Mouse (Mus musculus): ENCODE data around the gene Amelx. TPM values are rescaled to one million over a fixed set of nuclear protein-coding genes. Genes with fewer than 3 reads are reported as not detected.

Gene Amelx
- polyA plus RNA-seq (2015; fragmentation: Nextera tagmentation; extraction: Ambion mirVana), result not detected in 2 replicates

GRCm38 (mm10) chrX:169187100-169187499, at the start of gene Amelx:
TSS of gene Amelx (minus strand) at chrX:169187200.
- no peak within 1 kb of the TSS for H3K27ac ChIP-seq

GRCm38 (mm10) chrX:169222357-169223062, 35.5 kb upstream of the Amelx start:
- H3K4me2 ChIP-seq, result no peak overlapping the region
- H3K36me3 ChIP-seq (replicated peaks), result no peaks in the 10 kb centered on the region
- no peak for ATAC-seq (replicated peaks)
- H3K4me1 ChIP-seq, result no peaks in the 10 kb centered on the region
- H3K4me3 ChIP-seq, result no peak overlapping the region
- WGBS, result 76% methylated on average over 3 of the region's 3 CpGs
- H3K27me3 ChIP-seq (replicated peaks), result no peaks in the 10 kb centered on the region
- H3K9me3 ChIP-seq, result no peaks in the 10 kb centered on the region
- no peak overlapping the region for H3K27ac ChIP-seq
- H3K9ac ChIP-seq, result no peak overlapping the region

More at GRCm38 (mm10) chrX:169187100-169187499, at the start of gene Amelx:
- H3K9me3 ChIP-seq, result no peaks in the 10 kb centered on the region
- no peak within 1 kb of the TSS for H3K4me3 ChIP-seq
- 0 out of 2 replicates have a peak, but pooled peaks cover 2% of the 10 kb centered on the region for H3K27me3 ChIP-seq (replicated peaks)
- ATAC-seq (replicated peaks), result no peak
- no peak within 1 kb of the TSS for H3K4me2 ChIP-seq
- 87% methylated on average over 5 of the region's 5 CpGs for WGBS
- no peaks in the 10 kb centered on the region for H3K4me1 ChIP-seq
- no peak within 1 kb of the TSS for H3K9ac ChIP-seq
- H3K36me3 ChIP-seq (replicated peaks), result no peaks in the 10 kb centered on the region

- Histone ChIP-seq H3K27me3 (replicated peaks) (no peaks in the 10 kb centered on the region), H3K4me3 (no peak overlapping the region), H3K27ac (no peak overlapping the region), H3K4me1 (no peaks in the 10 kb centered on the region), H3K9me3 (no peaks in the 10 kb centered on the region), H3K36me3 (replicated peaks) (no peaks in the 10 kb centered on the region), H3K9ac (no peak overlapping the region), H3K4me2 (no peak overlapping the region)
- 85% methylated on average over 8 of the region's 8 CpGs for WGBS
- ATAC-seq (replicated peaks), result no peak
These were observed 33.1 kb upstream of the Amelx start for GRCm38 (mm10) chrX:169220064-169220463.

DNA sequence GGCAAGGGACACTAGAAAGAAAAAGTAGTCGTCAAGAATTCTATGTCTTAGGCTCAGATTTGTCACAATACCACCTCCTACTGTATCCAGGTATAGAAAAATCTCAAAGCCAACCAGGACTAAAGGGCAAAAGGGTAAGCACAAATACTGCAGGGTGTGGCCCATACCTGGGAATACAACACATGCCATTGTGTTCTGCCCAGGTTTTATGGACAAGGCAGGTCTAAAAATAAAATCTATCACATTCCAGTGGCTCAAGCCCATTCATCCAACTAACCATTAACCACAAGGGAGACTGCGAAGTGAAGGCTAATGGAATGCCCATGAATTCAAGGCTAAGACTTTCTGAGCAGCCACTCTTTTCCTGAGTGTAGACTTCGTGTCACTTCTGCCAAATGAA, 23.0 kb upstream of the Amelx start:
- Histone ChIP-seq H3K4me1 (no peaks in the 10 kb centered on the region), H3K27ac (no peak overlapping the region), H3K4me2 (no peak overlapping the region), H3K27me3 (replicated peaks) (peaks cover 6% of the 10 kb centered on the region; the same call in 1 of the 2 replicates), H3K36me3 (replicated peaks) (no peaks in the 10 kb centered on the region), H3K4me3 (no peak overlapping the region), H3K9ac (no peak overlapping the region), H3K9me3 (no peaks in the 10 kb centered on the region)
- no peak for ATAC-seq (replicated peaks)
- 71% methylated on average over 3 of the region's 3 CpGs for WGBS

- no peak overlapping the region for H3K4me3 ChIP-seq
- 52% methylated on average over 2 of the region's 2 CpGs for WGBS
- ATAC-seq (replicated peaks), result no peak
These were observed 8.4 kb downstream of the Amelx start for GRCm38 (mm10) chrX:169178634-169179033.

GRCm38 (mm10) chrX:169173796-169174195, 13.2 kb downstream of the Amelx start:
- no peak overlapping the region for H3K4me2 ChIP-seq
- no peaks in the 10 kb centered on the region for H3K9me3 ChIP-seq
- 85% methylated on average over 1 of the region's 1 CpGs for WGBS
- no peaks in the 10 kb centered on the region for H3K4me1 ChIP-seq
- ATAC-seq (replicated peaks), result no peak
- no peak overlapping the region for H3K9ac ChIP-seq
- H3K27me3 ChIP-seq (replicated peaks), result no peaks in the 10 kb centered on the region
- H3K27ac ChIP-seq, result no peak overlapping the region
- no peaks in the 10 kb centered on the region for H3K36me3 ChIP-seq (replicated peaks)
- no peak overlapping the region for H3K4me3 ChIP-seq

More at GRCm38 (mm10) chrX:169178634-169179033, 8.4 kb downstream of the Amelx start:
- Histone ChIP-seq H3K36me3 (replicated peaks) (no peaks in the 10 kb centered on the region), H3K27ac (no peak overlapping the region), H3K9ac (no peak overlapping the region), H3K9me3 (no peaks in the 10 kb centered on the region), H3K4me1 (no peaks in the 10 kb centered on the region), H3K27me3 (replicated peaks) (0 out of 2 replicates have a peak, but pooled peaks cover 2% of the 10 kb centered on the region), H3K4me2 (no peak overlapping the region)

GRCm38 (mm10) chrX:169170981-169171380, 16.0 kb downstream of the Amelx start:
- Histone ChIP-seq H3K4me2 (no peak overlapping the region), H3K4me1 (no peaks in the 10 kb centered on the region), H3K4me3 (no peak overlapping the region), H3K9me3 (no peaks in the 10 kb centered on the region), H3K27ac (no peak overlapping the region), H3K36me3 (replicated peaks) (no peaks in the 10 kb centered on the region), H3K9ac (no peak overlapping the region), H3K27me3 (replicated peaks) (no peaks in the 10 kb centered on the region)
- ATAC-seq (replicated peaks), result no peak
- WGBS, result 79% methylated on average over 2 of the region's 2 CpGs

DNA sequence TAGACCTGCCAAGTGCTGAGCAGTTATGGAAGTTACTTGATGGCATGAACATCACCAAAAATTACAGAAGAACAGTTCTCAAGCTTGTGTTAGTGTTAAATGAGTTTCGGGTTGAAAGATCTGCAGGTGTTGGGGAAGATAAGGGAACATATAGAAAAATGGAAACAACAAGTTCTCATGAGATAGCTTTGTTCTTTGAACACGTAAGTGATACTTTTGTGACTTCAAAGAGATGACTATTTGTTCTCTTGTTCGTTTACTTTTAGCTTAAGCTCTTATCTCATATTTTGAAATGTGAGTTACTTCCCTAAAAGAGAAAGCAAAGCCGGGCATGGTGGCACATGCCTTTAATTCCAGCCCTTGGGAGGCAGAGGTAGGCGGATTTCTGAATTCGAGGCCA, 28.6 kb downstream of the Amelx start:
- H3K4me2 ChIP-seq, result no peak overlapping the region
- H3K9ac ChIP-seq, result no peak overlapping the region
- H3K27ac ChIP-seq, result no peak overlapping the region
- no peaks in the 10 kb centered on the region for H3K36me3 ChIP-seq (replicated peaks)
- no peak for ATAC-seq (replicated peaks)
- WGBS, result 81% methylated on average over 6 of the region's 6 CpGs
- H3K4me1 ChIP-seq, result no peaks in the 10 kb centered on the region
- no peaks in the 10 kb centered on the region for H3K27me3 ChIP-seq (replicated peaks)
- no peaks in the 10 kb centered on the region for H3K9me3 ChIP-seq
- H3K4me3 ChIP-seq, result no peak overlapping the region

- H3K9me3 ChIP-seq, result no peaks in the 10 kb centered on the region
- H3K4me2 ChIP-seq, result no peak overlapping the region
- H3K27me3 ChIP-seq (replicated peaks), result no peaks in the 10 kb centered on the region; the same call in 1 of the 2 replicates
- no peak overlapping the region for H3K9ac ChIP-seq
- no peak overlapping the region for H3K4me3 ChIP-seq
- H3K36me3 ChIP-seq (replicated peaks), result no peaks in the 10 kb centered on the region
- no peaks in the 10 kb centered on the region for H3K4me1 ChIP-seq
- ATAC-seq (replicated peaks), result no peak
- no peak overlapping the region for H3K27ac ChIP-seq
These were observed 33.2 kb downstream of the Amelx start for GRCm38 (mm10) chrX:169153805-169154204.

DNA sequence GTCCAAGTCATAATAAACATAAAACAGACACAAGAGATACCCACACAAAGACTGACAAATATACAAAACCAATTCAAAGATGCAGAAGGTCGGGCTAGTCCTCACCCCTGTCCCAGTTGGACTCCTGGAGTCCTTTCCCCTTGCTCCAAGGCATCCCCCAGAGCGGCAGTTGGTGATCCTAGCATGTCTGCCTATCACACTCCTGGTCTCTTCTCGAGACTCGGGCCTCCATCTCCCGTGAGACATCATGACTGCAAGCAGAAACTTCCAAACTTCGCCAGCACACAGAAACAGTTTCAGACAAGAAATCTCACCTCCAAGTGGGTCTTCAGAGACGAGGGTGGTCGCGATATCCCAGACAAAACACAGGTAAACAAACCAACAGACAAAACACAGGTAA, 46.5 kb downstream of the Amelx start:
- Histone ChIP-seq H3K36me3 (replicated peaks) (no peaks in the 10 kb centered on the region), H3K27ac (no peak overlapping the region), H3K4me2 (no peak overlapping the region), H3K9ac (no peak overlapping the region), H3K4me1 (no peaks in the 10 kb centered on the region), H3K9me3 (no peaks in the 10 kb centered on the region), H3K4me3 (no peak overlapping the region), H3K27me3 (replicated peaks) (no peaks in the 10 kb centered on the region)
- 85% methylated on average over 9 of the region's 9 CpGs for WGBS
- no peak for ATAC-seq (replicated peaks)

DNA sequence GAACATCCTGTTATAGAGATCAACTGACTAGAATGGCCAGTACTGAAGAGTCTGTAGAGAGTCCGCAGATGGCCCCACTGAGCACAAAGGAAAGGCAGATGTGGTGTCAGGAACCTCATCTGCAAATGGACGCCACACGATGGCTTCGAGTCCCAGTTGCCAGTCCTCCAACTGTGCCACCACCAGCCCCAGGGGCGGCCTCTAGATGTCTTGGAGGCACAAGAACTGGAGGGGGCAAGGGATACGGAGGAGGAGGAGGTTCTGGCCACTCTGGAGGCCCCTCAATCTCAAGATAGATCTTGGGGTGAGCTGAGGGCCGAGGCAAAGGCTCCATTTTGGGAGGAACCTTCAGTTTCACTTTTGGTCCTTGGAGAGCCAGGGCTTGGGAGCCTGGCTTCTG, 47.2 kb downstream of the Amelx start:
- 88% methylated on average over 7 of the region's 7 CpGs for WGBS
- Histone ChIP-seq H3K4me3 (no peak overlapping the region), H3K9me3 (no peaks in the 10 kb centered on the region), H3K27me3 (replicated peaks) (no peaks in the 10 kb centered on the region), H3K27ac (no peak overlapping the region), H3K9ac (no peak overlapping the region), H3K4me1 (no peaks in the 10 kb centered on the region), H3K36me3 (replicated peaks) (no peaks in the 10 kb centered on the region), H3K4me2 (no peak overlapping the region)
- ATAC-seq (replicated peaks), result no peak

Measured in midbrain, embryonic 15.5 days (tissue).